Mouse (Mus musculus): Measurements from ENCODE around the gene Msrb3.
A peak's percentile ranks its signal among the peaks of the same experiment; 100 is the strongest.
"Not testable (repeated sequence)": the region's sequence is repeated elsewhere in the genome, so short reads cannot be mapped to it uniquely, and the experiment has no call there.

Msrb3 gene

DNA sequence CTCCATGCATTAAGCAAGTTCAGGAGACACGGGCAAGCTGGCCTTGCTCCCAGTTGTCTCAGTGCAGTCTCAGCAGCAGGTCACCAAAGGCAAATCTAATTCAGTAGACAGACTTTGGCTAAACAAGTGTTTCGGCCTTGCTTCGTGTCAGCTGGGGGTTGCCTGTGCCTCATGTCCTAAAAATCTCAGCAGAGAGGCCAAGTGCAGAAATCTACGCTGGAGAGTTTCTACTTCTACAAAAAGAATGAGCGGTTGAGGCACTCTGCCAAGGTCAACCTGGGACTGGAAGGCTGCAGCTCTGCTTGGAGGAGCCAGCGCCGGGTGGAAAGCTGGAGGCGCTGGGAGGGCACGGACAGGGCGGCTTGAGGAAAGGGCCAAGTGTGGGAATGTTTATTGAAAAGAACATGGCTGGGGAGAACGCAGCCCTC, 147.6 kb downstream of the Msrb3 start:
- no peak for DNase-seq (ENCODE audit: low spot score in 2 of 2)

DNA sequence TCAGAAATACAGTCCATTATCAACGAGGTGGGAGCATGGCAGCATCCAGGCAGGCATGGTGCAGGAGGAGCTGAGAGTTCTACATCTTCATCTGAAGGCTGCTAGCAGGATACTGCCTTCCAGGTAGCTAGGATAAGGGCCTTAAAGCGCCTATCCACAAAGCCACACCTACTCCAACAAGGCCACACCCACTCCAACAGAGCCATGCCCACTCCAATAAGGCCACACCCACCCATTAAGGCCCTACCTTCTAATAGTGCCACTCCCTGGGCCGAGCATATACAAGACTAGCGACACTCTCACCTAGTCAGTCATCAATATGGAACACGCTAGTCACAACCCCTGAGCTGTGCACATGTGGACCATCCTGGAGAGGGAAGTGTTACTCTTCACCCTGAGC, 149.3 kb downstream of the Msrb3 start:
- not testable (repeated sequence) for DNase-seq (ENCODE audit: low spot score in 2 of 2)

DNA sequence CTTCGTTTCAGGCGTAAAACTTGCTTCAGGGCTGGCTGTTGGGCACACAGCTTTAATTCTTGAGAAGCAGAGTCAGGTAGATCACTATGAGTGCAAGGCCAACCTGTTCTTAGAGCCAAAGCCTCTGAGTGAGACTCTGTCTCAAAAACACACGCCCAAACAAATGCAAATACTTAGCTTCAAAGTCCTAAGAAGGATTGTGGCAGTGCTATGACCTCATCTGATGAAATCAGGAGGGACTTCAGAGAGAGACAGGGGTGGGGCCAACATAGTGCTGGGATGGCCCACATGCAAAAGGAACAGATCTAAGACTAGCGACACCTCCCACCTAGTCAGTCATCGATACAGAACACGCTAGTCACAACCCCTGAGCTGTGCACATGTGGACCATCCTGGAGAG, 150.7 kb downstream of the Msrb3 start:
- DNase-seq (ENCODE audit: low spot score in 2 of 2), result no peak

DNA sequence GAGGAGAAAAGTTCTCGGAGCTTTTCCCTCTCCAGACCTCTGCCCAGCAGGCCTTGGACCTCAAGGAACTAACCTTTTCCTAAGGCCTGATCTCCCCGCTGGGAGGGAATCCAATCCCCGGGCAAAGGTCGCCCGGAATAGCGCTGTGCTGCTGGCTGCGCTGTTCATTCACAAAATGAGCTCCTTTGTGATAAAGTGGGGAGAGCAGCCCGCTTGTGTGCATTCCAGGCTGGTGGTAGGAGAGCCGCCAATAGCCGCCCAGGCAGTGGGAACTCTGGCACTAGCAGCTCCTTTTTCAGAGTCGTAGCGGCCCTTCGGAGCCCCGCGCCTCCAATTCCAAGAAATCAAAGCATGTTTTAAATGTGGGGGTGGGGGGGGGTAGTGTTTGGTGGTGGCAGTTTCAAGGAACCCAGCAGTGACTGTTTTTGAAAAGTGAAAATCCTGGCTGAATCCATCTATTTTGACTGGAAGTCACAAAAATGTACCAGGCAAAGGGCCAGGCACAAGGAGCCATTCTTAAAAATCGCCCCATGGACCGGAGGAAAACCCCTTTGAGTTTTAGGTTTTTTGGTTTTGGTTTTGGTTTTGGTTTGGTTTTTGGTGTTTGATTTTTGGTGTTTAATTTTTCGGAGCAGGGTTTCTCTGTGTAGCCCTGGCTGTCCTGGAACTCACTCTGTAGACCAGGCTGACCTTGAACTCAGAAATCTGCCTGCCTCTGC, 153.6 kb downstream of the Msrb3 start:
- DNase-seq (ENCODE audit: low spot score in 2 of 2), result peak; percentile 20 to 42

DNA sequence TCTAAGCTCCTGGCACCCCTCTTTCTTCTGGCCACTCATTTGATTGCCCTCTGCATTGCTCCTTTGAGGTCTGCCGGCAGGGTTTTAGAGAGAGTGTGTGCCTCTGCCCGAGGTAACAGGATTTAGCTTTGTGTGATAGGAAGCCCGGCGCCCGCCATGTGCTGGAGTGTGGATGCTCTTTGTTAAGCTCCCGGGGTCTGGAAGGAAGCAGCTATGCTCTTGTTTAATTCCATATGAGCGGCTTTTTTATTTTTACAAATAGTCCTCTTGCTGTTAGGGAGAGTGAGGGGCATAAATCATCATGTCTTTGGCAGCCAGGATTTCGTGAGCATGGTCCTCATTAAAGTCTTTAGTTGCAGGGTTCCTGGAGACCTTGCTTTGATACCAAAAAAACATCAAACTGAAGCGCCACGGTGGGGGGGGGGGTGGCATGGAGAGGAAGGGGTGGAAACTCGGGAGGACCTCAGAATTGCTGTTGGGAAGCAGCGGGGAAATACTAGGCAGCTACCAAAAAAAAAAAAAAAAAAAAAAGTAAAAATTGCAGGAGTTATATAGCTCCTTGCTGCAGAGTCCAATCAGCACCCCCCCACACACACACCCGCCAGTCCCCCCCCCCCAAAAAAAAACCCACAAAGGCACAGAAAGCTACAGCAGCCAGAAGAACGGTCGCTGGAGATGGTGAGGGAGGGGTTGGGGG, 154.3 kb downstream of the Msrb3 start:
- no peak for DNase-seq (ENCODE audit: low spot score in 2 of 2)

DNA sequence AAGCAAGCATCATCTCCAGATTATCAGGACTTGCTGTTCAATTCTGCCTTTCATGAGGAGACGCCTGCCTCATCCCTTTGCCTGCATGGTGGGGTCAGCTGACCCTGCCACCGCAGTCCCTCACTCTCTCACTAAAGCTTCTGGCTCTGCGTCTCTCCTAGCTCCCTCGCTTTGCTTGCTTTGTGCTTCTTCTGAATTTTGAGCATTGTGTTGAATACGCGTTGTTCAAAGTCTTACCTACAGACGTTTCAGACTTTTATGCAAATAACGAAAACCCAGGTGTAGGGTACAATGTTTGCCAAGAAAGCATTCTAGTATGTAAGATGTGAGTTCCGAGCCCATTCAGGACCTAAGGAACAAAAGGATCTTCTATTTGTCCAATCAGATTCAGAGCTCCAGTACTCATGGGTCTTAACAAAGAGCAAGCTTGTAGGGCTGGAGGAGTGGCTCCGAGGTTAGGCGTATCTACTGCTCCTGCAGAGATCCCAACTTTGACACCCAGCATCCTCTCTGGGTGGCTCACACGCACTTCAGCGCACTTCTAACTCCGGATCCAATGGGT, 162.3 kb downstream of the Msrb3 start:
- no peak for DNase-seq (ENCODE audit: low spot score in 2 of 2)

DNA sequence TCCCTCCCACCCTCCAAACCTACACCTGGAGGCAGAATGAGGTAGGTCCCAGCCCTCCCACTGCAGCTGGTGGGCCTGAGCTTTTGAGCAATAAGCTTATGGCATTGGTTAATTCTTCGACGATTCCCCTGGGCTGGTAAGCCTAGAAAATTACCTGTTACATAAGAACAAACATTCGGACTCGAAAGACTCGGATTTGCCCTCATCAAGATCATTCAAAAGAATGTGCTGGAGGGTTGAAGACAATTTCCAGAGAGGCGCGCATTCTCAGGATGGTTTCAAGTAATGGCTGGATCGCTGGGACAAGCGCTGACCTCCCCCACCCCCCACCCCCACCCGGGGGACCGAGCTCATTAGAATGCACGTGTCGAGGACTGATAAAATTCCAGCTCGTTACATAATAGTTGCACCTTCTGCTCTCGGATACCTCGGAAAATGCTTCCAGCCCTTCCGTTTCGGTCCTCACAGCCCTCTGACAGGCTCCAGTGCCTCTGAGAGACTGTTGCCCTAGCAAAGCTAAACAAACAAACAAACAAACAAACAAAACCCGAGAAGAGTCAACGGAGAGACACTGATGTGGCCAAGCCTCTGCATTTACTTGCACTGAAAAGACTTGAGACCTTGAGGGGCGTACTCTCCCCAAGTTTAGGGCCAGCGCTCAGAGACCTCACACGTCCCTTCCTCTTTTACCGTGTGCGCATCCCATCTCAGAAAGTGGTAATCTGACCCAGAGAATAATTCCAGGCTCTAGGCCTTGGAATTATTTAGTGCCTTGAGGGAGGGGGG, 163.0 kb downstream of the Msrb3 start:
- no peak for DNase-seq (ENCODE audit: low spot score in 2 of 2)

DNA sequence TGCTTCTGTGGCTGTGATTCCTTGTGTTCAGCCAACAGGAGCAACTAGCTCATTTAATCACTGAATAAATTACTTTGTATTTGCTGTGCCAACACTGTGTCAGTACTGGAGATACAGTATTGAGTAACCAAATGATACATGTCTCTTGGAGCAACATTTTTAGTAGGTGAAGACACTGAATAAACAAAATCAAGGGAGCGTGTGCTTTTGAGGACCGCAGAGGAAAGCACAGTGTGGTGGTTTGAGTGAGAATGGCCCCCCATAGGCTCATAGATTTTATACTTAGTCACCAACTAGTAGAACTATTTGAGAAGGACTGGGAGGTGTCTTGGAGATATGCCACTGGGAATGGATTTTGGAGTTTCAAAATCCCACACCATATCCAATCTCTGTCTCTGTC, 164.5 kb downstream of the Msrb3 start:
- no peak for DNase-seq (ENCODE audit: low spot score in 2 of 2)

All from right cerebral cortex, postnatal 36 days (tissue).